Mouse (Mus musculus) large intestine, adult 2 months (tissue): ENCODE measurements around the gene Ubr1. TPM values are rescaled to one million over a fixed set of nuclear protein-coding genes. Genes with fewer than 3 reads are reported as not detected.
"Not testable (repeated sequence)": the region's sequence is repeated elsewhere in the genome, so short reads cannot be mapped to it uniquely, and the experiment has no call there.

Source experiments
- DNase-seq: peaks from one replicate; pipeline ENCODE4 v3.0.0-alpha.2; 2012; ENCODE audit warnings: low read depth, low spot score
- WGBS: fragments of 180-500 bp; shearing (Covaris S2); methylation state at CpG from one replicate; pipeline ENCODE4 v1.1.7; 2018; 5-methylcytosine and 5-hydroxymethylcytosine counted together
- polyA plus RNA-seq: library from polyadenylated mRNA; depleted of rRNA; stranded (reverse); fragments of >200 nt; gene quantifications from 2 replicates; pipeline ENCODE4 v1.2.3, GENCODE M21; 2012; rRNA removed

Gene Ubr1
- 5.7 and 12.2 TPM in 2 replicates for polyA plus RNA-seq

DNA sequence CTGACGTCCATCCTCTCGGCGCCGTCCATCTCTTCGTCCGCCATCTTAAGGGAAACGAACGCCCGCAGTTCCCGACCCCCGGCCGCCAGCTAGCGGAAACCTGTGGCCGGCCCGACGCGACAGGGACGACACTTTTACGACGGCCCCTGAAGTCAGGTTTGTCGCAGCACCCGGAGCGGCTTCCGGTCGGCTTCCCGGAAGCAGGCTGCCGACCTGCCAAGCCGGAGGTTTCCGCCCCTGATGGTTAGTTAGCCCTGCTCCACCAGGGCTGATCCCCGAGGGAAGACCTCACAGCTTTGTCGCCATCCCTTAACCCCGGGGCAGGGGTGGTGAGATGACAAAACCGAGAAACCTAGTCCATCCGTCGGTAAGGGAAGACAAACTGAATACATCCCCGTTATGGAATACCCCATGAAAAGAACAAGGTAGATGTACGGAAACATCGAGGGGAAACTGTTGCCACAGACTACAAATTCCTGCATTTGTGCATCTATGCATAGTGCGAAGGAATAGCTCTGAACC lies at the start of gene Ubr1:
Ubr1 (minus strand) TSS at position 157 of the 522 bp plus-strand sequence.
- under 1% methylated on average over 39 of the region's 39 CpGs for WGBS
- DNase-seq: no peak

DNA sequence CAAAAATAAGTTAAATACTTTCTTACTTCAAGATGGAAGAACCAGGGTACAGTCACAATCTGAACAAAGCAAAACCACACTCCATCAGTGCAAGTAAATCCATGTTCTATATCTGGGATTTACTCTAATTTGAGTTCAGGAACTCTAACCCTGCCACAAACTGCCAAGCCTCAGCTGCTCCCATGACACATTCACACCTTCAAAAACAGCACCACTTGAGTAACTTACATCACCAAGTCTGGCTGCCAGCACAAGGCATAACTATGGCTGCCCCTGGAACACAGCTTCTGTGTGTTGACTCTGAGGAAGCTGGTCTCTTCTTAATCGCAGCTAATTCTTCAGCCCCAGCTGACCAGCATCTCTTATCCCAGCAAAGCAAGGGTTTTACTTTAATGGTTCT lies 46.6 kb upstream of the Ubr1 start:
- DNase-seq: no peak
- 89% methylated on average over 1 of the region's 1 CpGs for WGBS

DNA sequence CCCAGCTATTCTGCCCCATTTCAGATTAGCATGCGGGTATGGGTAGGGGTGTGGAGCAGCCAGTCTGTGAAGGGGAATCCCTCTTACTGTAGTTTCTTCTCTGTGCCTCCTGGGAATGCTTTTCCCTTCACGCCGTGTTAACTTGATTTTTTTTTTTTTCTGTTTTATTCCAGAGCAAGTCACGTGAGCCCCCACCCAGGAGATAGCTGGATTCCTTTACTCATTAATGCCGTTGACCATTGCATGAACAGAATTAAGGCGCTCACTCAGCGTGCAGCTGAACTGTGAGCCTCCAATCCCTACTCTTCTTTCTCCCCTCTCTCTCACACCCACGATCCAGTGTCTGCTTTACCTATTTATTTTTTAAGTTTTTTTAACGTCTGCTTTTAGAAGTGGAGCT lies 45.7 kb upstream of the Ubr1 start:
- no peak for DNase-seq

DNA sequence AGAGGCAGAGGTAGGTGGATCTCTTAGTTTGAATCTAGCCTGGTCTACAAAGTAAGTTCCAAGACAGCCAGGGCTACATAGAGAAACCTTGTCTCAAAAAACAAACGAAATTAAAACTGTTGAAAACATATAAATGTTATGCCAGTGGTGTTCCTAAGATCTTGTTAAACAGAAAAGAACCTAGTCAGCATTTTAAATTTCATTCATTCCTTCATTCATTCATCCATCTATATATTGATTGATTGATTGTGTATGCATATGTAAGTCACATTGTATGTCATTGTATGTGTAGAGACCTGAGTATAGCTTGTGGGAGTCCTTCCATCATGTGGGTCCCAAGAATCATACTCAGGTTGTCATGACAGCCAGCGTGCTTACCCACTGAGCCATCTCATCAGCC lies 45.0 kb upstream of the Ubr1 start:
- WGBS: 88% methylated on average over 2 of the region's 2 CpGs
- no peak for DNase-seq

More for the DNA sequence above, 45.7 kb upstream of the Ubr1 start:
- WGBS: 90% methylated on average over 9 of the region's 9 CpGs

DNA sequence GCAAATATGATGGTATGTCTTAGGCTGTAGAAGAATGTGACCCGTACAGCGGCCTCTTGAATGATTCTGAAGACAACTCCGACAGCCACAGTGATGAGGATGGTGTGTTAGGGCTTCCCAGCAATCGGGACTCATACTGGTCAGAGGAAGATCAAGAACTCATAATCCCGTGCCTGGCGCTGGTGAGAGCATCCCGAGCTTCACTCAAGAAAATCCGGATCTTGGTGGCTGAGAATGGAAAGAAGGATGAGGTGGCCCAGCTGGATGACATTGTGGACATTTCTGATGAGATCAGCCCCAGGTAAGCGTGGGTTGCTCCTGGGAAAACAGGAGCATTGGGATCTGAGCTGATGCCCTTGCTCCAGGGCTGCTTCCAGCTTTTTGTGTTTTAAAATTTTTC lies 42.2 kb upstream of the Ubr1 start:
- WGBS: 93% methylated on average over 9 of the region's 9 CpGs

DNA sequence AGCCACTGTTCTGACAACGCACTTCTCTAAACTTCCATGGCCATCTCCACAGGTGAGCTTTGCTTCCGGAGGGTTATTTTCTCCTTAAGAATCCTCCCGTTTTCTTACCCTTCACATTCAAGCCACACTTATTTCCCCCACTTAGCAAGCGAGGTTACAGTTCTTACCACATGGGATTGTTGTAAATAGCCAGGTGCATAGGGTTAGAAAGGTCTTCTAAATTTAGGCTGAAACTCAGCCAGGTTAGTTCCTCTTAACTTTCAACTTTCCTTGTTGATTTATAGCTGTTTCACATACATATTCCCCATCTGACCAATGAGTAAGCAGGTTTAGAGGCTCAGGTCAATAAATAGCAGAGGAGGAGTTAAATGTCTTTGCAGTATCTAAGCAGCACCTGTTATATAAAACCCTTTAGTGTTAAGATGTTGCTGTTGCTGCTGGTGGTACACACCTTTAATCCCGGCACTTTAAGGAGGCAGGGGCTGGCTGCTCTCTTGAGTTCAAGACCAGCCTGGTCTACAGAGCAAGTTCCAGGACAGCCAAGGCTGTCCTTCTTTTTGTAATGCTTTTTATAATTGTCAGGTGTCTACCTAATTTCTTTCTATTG lies 38.7 kb upstream of the Ubr1 start:
- DNase-seq: no peak
- 12% methylated on average over 5 of the region's 5 CpGs for WGBS

More for the DNA sequence above, 42.2 kb upstream of the Ubr1 start:
- DNase-seq: no peak

DNA sequence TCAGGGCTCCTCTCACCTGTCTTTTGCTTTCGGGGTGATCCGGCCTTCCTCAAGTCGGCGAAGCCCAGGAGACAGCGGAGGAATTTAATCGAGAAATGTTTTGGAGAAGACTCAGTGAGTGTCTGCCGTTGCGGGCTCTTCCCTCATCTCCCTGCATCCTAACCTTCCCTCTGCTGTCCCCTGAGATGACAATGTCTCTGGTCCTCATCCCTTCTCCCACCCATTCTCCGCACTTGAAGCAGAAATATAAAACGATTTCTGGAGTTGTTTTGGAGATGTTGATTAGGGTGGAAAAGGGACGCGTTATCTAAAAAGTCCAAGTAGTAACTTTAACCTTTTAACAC lies 38.1 kb upstream of the Ubr1 start:
- under 1% methylated on average over 12 of the region's 12 CpGs for WGBS
- DNase-seq: no peak

DNA sequence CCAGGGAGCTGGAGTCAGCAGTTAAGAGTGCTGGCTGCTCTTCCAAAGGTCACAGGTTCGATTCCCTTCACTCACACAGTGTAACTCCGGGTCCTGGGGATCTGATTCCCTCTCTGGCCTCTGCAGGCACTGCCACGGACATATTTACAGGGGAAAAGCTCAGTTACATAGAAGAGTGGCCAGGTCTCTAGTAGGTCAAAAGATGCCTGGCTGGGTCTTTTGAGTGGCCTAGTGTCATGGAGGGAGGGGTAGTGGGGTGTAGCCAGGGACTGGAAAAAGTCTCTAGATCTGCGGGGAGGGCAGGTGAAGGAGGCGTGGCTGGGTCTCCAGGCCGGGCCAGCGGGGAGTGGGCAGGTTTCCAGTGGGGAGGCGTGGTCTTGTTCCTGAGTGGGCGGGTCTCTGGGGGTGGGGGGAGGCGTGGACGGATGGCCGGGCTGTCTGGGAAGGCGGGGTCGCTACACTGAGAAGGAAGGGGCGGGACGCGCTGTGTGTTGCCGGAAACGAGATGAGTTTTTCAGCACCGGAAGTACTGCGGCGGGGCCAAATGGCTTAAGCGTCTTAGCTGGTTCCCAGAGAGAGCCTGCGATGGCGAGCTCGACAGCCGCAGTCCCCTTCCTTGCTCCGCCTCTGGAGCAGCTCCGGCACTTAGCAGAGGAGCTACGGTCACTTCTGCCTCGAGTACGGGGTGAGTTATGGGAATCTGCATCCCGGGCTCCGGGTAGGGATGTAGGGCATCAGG lies 37.6 kb upstream of the Ubr1 start, which contains the start of gene Ccndbp1:
Ccndbp1 (plus strand) TSS at position 479 of the 739 bp plus-strand sequence.
- WGBS: 1% methylated on average over 34 of the region's 34 CpGs
- peak; percentile 83 for DNase-seq

DNA sequence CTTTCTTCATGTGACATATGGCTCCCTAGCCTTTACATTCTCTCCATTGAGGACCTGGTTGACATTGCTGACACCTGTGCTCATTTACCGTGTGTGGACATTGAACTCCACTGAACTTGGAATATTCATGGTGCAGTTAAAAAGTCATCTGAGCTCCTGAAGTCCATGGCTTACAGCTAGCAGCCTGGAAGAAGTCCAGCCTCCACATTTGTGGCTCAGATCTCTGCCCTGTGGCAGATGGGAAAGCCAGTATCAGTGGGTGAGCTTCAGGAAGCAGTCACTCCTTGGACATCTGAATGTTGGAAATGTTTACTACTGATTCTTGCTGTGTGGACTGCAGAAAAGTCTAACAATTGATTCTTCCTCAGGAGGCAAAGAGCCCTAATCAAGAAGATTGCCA lies 36.5 kb upstream of the Ubr1 start:
- WGBS: 58% methylated on average over 1 of the region's 1 CpGs
- DNase-seq: no peak

DNA sequence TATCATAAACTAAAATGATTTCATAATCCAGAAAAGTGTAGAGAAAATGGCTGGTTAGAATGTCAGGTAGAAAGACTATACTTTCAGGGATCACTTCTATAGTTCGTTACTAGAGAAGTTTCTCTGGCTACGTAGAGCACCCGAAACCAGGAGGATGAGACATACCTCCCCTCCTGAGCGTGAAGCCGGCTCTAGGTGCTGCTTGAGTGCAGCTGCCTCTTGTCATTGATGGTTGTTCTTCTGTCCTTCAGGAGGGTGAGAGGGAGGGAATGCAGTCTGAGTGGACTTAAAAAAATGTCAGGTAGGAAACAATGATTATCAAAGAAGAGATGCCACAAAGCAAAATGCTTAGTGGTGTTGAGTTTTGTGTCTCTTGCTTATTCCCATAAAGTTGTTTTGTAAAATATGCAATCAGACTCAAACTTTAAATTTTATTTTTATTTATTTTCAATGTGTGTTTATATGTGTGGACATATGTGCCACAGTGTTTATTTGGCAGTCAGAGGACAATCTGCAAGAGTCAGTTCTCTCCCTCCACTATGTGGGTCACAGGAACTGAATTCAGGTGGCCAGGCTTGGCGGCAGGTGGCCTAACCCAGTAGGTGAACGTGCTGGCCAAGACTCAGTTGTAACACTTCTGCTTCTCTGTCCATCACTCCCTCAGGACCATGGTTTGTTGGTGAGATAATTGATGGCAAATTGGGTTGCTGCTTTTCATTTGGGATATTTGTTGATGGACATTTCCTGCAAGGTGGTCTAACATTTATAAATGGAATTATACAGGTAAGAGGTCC lies 33.7 kb upstream of the Ubr1 start:
- no peak for DNase-seq
- WGBS: 89% methylated on average over 7 of the region's 7 CpGs

DNA sequence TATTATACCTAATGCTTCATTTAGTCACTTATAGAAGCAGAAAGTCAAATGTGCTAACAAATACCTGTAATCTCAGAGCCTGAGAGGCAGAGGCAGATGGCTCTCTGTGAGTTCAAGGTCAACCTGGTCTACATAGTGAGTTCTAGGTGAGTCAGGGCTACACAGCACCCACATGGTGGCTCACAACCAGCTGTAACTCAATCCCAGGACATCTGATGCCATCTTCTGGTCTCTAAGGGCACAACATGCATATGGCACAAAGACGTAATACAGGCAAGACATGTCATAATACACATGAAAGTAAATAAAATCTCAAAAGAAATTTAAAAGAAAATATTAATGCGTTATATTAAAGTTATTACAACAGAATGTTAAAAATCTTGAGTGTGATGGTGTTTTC lies 33.1 kb upstream of the Ubr1 start:
- DNase-seq: no peak
- 87% methylated on average over 2 of the region's 2 CpGs for WGBS

DNA sequence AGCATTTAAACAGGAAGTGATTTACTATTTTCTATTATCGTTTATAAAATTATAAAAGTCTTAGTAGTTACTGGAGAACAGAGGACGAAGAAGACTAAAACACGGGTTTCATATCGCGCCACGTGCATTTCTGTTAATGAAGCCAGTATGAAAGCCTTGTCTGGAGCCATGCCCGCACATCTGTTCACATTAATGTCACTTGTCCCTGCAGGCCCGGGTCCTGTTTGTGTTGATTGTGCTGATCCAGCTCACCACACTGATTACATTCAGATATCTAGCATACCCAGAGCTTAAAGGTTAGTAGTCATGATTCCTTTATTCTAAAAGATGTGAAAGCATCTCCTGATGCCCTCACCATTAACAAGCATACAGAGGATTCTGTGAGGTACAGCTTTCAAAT lies 28.3 kb upstream of the Ubr1 start:
- 84% methylated on average over 8 of the region's 8 CpGs for WGBS
- DNase-seq: no peak

DNA sequence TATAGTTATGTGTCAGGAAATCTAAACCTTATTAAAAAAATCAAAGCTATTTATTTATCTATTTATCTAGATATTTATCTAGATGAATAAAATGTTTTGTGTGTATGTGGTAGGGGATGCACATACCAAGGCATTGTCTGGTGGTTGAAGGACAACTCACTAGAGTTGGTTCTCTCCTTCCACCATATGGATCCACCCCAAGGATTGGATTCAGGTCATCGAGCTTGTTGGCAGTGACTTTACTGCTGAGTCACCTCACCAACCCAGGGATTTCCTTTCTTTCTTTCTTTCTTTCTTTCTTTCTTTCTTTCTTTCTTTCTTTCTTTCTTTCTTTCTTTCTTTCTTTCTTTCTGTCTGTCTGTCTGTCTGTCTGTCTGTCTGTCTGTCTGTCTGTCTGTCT lies 26.1 kb upstream of the Ubr1 start:
- 54% methylated on average over 1 of the region's 1 CpGs for WGBS
- DNase-seq: not testable (repeated sequence)

DNA sequence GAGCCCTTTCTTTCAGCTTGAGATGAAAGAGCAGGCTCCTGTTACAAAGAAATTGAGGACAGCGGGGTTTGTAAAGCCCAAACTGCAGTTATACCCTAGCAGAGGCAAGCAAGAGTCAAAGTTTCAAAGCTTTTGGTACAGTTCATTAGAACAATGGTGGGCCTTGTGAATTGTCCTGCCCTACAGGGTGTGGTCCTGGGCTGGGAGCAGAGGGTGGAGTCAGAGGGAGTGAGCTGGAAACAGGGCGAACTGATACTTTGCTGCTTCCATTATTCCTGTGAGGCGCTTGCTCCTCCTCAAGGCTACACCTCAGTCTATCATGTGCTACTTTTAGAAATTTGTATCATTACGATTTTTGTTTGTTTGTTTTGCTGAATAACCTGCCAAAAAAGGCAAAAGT lies 20.7 kb upstream of the Ubr1 start:
- no peak for DNase-seq
- WGBS: 78% methylated on average over 4 of the region's 4 CpGs

DNA sequence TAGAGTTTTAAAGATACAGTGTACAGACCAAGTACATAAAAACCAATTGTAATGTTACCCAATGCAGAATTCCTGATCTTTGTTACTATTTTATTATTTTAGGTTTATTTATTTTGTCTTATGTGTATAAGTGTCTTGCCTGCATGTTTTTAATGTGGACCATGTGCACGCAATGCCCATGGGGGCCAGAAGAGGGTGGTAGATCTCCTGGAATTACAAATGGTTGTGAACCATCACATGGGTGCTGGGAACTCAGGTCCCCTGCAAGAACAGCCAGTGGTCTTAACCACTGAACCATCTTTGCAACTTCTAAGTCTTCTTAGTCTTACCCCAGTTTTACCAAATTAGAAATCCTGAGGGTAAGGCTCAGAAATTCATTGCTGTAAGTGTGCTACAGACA lies 14.7 kb upstream of the Ubr1 start:
- 96% methylated on average over 1 of the region's 1 CpGs for WGBS
- DNase-seq: no peak

DNA sequence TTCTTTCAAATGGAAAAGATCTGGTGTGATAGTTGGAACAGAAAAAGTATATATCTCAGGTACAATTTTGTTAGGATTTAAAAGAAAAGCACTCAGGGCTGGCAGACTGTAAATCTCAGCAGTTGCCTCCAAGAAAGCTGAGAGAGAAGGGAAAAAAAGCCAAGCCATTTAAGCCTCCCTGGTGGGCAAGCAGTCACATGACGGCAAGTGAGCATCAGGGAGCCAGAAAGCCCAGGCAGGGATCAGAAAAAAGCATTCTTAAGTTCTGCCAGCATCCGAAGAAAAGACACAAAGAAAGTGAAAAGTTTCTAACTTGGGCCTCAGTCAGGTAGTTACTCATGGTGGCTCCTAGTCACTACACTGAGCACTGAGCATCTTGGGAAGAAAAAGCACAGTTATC lies 13.1 kb upstream of the Ubr1 start:
- 85% methylated on average over 2 of the region's 2 CpGs for WGBS
- no peak for DNase-seq

DNA sequence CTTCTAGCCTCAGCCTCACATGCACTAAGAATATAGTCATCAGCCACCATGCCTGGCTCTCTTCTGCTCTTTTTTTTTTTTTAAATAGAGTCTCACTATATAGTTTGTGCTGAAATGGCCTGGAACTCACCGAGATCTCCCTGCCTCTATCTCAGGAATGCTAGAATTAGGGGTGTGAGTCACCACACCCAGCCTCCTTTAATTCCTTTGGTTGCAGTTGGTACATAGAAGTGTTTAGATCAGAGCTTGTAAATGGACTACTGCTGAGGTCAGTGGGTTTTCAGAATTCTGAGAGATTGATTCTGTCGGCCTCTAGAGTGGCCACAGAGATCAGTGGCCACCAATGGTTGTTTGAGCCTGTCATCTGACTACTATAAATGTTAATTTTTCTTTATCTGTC lies 10.3 kb upstream of the Ubr1 start:
- WGBS: 25% methylated on average over 2 of the region's 2 CpGs

DNA sequence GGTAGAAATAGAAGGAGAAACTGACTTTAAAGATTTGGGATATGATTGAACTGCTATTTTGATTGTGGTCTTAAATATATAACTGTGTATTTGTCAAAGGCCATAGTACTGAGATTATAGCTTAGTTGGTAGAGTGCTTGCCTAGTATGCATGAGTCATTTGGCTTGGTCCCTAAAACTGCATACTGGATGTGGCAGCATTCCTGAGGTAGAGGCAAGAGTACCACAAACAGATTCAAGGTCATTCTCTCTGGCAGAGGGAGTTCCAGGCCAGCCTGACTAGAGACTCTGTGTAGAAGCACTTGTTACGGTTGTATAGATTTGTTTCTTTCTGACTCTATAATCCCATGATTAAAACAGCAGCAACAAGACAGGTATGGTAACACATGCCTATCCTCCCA lies 9.3 kb upstream of the Ubr1 start:
- no peak for DNase-seq
- WGBS: 82% methylated on average over 1 of the region's 1 CpGs

More for the DNA sequence above, 10.3 kb upstream of the Ubr1 start:
- no peak for DNase-seq

DNA sequence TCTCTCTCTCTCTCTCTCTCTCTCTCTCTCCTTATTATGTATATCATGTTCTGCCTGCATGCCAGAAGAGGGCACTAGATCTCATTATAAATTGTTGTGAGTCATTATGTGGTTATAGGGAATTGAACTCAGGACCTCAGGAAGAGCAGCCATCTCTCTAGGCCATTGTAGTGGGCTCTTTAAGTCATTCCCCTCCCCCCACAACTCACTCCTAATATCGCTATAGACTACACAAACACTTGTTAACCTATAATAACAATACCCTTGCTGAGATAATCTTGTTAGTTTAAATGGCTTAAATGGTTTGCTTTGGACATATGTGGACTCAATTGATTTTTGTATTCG lies 8.2 kb upstream of the Ubr1 start:
- no peak for DNase-seq
- 71% methylated on average over 2 of the region's 2 CpGs for WGBS

DNA sequence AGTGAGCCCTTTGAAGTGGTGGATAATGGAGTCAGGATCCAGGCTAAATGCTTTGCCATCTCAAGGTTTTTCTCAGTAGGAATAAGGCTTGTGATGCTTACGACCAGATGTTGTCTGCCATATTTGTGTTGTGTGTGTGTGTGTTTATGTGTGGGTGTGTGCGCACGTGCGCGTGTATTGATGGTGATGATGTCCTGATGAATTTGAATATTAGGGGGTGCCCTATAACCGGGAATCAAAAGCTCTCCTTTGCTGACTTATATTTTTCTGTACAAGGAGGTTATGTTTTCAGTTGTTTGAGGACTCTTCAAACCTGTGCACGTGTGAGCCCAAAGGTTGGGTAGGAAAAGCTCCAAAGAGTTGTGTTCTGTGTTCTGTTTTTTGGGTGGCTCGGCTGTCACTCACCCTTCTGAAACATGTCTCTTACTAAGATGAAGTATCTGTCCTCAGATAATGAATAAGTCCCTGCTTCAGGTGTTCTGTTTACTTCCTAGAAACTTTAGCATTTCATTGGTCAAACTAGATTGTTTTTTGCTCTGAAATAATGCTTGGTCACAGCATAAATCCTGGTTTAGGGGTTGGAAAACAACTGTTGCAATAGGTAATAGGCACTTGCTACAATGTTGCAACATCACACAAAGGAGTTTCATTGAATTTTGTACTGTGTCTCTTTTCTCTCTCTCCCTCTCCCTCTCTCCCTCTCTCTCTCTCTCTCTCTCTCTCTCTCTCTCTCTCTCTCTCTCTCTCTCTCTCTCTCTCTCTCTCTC lies 7.6 kb upstream of the Ubr1 start:
- 87% methylated on average over 8 of the region's 8 CpGs for WGBS
- DNase-seq: no peak
